Mouse (Mus musculus): ENCODE data around the gene Pus10.

DNA sequence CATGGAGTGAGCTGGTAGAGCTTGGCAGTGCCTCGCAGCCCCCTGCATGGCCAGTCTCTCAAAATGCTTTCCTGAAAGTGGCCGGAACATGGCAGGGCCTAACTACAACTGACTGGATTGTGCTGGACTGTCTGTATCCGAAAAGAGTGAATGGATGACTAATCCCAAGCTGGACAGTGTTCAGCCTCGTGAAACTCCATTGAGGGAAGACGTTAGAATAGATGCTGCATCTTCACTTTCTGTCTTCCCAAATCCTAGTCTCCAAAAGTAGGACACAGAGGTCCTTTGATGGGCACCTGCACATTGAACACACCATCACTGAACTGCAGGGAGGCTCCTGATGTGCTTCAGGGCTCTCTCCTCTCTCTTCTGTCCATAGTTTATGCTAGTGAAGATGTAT is 10.6 kb downstream of the Pus10 start:
- TF ChIP-seq POLR2A (IDR thresholded peaks at IDR 0.05; ENCODE audit: insufficient read length, low read depth) (no peak), MYOG (IDR thresholded peaks at IDR 0.05; ENCODE audit: control insufficient read depth in 1 of 3, insufficient read depth in 1 of 3, insufficient read length in 2 of 3, low read depth in 2 of 3) (no peak), CEBPB (IDR thresholded peaks at IDR 0.05; ENCODE audit: insufficient read depth, poor library complexity, severe bottlenecking) (no peak), USF1 (IDR thresholded peaks at IDR 0.05; ENCODE audit: low read depth) (no peak), MAX (IDR thresholded peaks at IDR 0.05; ENCODE audit: low read depth) (no peak), TCF12 (IDR thresholded peaks at IDR 0.05; ENCODE audit: insufficient read depth, poor library complexity, severe bottlenecking) (no peak), MYOD1 (IDR thresholded peaks at IDR 0.05; ENCODE audit: control insufficient read depth in 1 of 3, insufficient read length in 2 of 3, low read depth in 2 of 3) (no peak)

All from myocyte (in vitro differentiated cells).